Mouse (Mus musculus): ENCODE measurements at regions not wholly inside any gene's neighbourhood (a gene's known extent, or its start where the extent isn't known, plus 50 kb on each side); places are given as distances from the start of the nearest gene placed in this dataset.

GRCm38 (mm10) chr16:92239812-92240211 is 52.4 kb upstream of the Kcne2 start:
- POLR2A ChIA-PET = interaction anchor here in 2 of 4 experiments (0.6 kb wide), 2 partner anchors 15 to 190 kb away, joined by 3 to 4 read pairs; no protein-coding TSS in a partner anchor
- CTCF ChIA-PET = no interaction called here

GRCm38 (mm10) chr16:92241989-92242644 is 50.1 kb upstream of the Kcne2 start:
- CTCF ChIA-PET = interaction anchor here in 1 of 4 experiments (1.2 kb wide), 1 partner anchor 45 kb away, joined by 3 read pairs; no protein-coding TSS in a partner anchor
- POLR2A ChIA-PET = interaction anchor here in 1 of 4 experiments (0.6 to 0.7 kb wide), 2 partner anchors 9 to 146 kb away, joined by 3 to 12 read pairs; no protein-coding TSS in a partner anchor

All from embryonic stem cell, embryonic (primary cell).